Mouse (Mus musculus): ENCODE results near the gene Dyx1c1. TPM values are rescaled to one million over a fixed set of nuclear protein-coding genes. Genes with fewer than 3 reads are reported as not detected.

Gene Dyx1c1
- total RNA-seq, 1 experiment, result 1.2 TPM

- no peaks in the 10 kb centered on the region for H3K36me3 ChIP-seq (ENCODE audit: control insufficient read depth, insufficient read depth, low read length, poor library complexity, severe bottlenecking)
- no peak for TF ChIP-seq ZC3H11A (IDR thresholded peaks at IDR 0.05; ENCODE audit: borderline replicate concordance, low read depth, low read length)
- no peak for TF ChIP-seq ZNF384 (IDR thresholded peaks at IDR 0.05; ENCODE audit: low read depth, low read length)
- no peak for TF ChIP-seq MAFK (IDR thresholded peaks at IDR 0.05; ENCODE audit: insufficient read depth, low read depth, low read length)
- no peak for TF ChIP-seq HCFC1 (IDR thresholded peaks at IDR 0.05; ENCODE audit: borderline replicate concordance, insufficient read depth, low read length)
- no peak for TF ChIP-seq CHD2 (IDR thresholded peaks at IDR 0.05; ENCODE audit: low read depth, low read length)
- peak overlapping the region; percentile 10; the same call in 1 of the 2 replicates for H3K9ac ChIP-seq (ENCODE audit: insufficient read depth, low read depth, low read length, poor library complexity, severe bottlenecking)
- H3K9me3 ChIP-seq (ENCODE audit: control insufficient read depth, insufficient read depth, low read depth, low read length), result no peaks in the 10 kb centered on the region
- H3K27ac ChIP-seq (ENCODE audit: insufficient read depth, low read depth, low read length, poor library complexity, severe bottlenecking), result no peak overlapping the region; the same call in 1 of the 2 replicates
- no peak for DNase-seq (ENCODE audit: low read depth, low spot score)
- peak overlapping the region; percentile 15 to 32; a peak in 3 of 4 replicates for H3K4me3 ChIP-seq (ENCODE audit: insufficient read depth in 1 of 2, low read depth in 1 of 2, low read length in 2 of 2, poor library complexity in 1 of 2, severe bottlenecking in 1 of 2)
- H3K4me1 ChIP-seq (ENCODE audit: control insufficient read depth in 2 of 2, insufficient read depth in 2 of 2, low read length in 2 of 2, poor library complexity in 1 of 2), result peaks cover 5% of the 10 kb centered on the region in 2 experiments; a peak in 3 of 4 replicates
- in situ Hi-C loops (cut with MboI; ENCODE audit: low sequenced_read_pairs in 2 of 2, unreplicated experiment in 2 of 2), result no loop called here
Observed at GRCm38 (mm10) chr9:72961959-72962358, 3.4 kb downstream of the Dyx1c1 start.

DNA sequence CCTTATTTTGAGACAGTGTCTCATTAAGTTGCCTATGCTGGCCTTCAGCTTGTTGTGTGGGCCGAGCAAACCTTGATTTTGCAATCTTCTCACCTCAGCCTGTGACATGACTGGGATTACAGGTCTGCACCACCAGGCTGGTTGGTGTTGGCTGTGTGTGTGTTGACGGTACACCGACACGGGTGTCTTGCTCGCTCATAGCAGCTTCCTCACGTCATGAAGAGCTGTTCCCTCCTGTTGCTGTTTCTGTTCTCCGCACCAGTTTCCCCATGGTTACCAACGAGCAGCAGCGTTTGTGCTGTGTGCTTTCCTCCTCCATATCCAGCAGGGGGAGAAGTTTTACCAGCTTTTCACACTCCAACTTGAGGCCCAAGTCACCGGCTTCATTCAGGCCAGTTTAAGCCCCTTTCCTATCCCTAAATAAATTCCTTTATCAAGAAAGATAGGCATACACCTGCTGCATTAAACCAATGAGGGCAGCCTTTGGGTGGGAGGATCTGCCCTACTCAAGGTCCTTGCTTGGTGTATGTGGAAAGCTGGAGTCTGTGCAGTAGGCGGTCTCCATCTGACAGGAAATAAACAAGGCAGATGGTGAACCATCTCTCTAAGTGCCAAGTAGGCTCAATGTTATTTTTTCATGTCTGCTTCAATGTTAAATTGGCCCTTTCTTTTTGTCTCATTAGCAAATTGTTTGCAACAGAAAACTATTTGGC lies 9.9 kb downstream of the Dyx1c1 start:
- H3K27ac ChIP-seq (ENCODE audit: insufficient read depth, low read depth, low read length, poor library complexity, severe bottlenecking), result no peak overlapping the region
- no peaks in the 10 kb centered on the region for H3K36me3 ChIP-seq (ENCODE audit: control insufficient read depth, insufficient read depth, low read length, poor library complexity, severe bottlenecking)
- H3K4me1 ChIP-seq (ENCODE audit: control insufficient read depth in 2 of 2, insufficient read depth in 2 of 2, low read length in 2 of 2, poor library complexity in 1 of 2), result peaks cover 0 to 2% of the 10 kb centered on the region in 2 experiments; a peak in 1 of 4 replicates
- H3K4me3 ChIP-seq (ENCODE audit: insufficient read depth in 1 of 2, low read depth in 1 of 2, low read length in 2 of 2, poor library complexity in 1 of 2, severe bottlenecking in 1 of 2), result no peak overlapping the region
- TF ChIP-seq CHD2 (IDR thresholded peaks at IDR 0.05; ENCODE audit: low read depth, low read length) (no peak), MAFK (IDR thresholded peaks at IDR 0.05; ENCODE audit: insufficient read depth, low read depth, low read length) (no peak), ZC3H11A (IDR thresholded peaks at IDR 0.05; ENCODE audit: borderline replicate concordance, low read depth, low read length) (peak; percentile 47; the same call in 1 of the 2 replicates)
- H3K9me3 ChIP-seq (ENCODE audit: control insufficient read depth, insufficient read depth, low read depth, low read length), result no peaks in the 10 kb centered on the region
- in situ Hi-C loops (cut with MboI; ENCODE audit: low sequenced_read_pairs in 2 of 2, unreplicated experiment in 2 of 2), result no loop called here
- peak; percentile 45 for DNase-seq (ENCODE audit: low read depth, low spot score)
- no peak overlapping the region for H3K9ac ChIP-seq (ENCODE audit: insufficient read depth, low read depth, low read length, poor library complexity, severe bottlenecking)

- TF ChIP-seq HCFC1 (IDR thresholded peaks at IDR 0.05; ENCODE audit: borderline replicate concordance, insufficient read depth, low read length) (no peak), ZC3H11A (IDR thresholded peaks at IDR 0.05; ENCODE audit: borderline replicate concordance, low read depth, low read length) (no peak; the same call in 1 of the 2 replicates), MAFK (IDR thresholded peaks at IDR 0.05; ENCODE audit: insufficient read depth, low read depth, low read length) (no peak), ZNF384 (IDR thresholded peaks at IDR 0.05; ENCODE audit: low read depth, low read length) (no peak), CHD2 (IDR thresholded peaks at IDR 0.05; ENCODE audit: low read depth, low read length) (no peak)
- in situ Hi-C loops (cut with MboI; ENCODE audit: low sequenced_read_pairs in 2 of 2, unreplicated experiment in 2 of 2), result no loop called here
- no peaks in the 10 kb centered on the region for H3K9me3 ChIP-seq (ENCODE audit: control insufficient read depth, insufficient read depth, low read depth, low read length)
- DNase-seq (ENCODE audit: low read depth, low spot score), result peak; percentile 49
- H3K27ac ChIP-seq (ENCODE audit: insufficient read depth, low read depth, low read length, poor library complexity, severe bottlenecking), result no peak overlapping the region
- peaks cover 0 to 2% of the 10 kb centered on the region in 2 experiments; a peak in 1 of 4 replicates for H3K4me1 ChIP-seq (ENCODE audit: control insufficient read depth in 2 of 2, insufficient read depth in 2 of 2, low read length in 2 of 2, poor library complexity in 1 of 2)
- H3K9ac ChIP-seq (ENCODE audit: insufficient read depth, low read depth, low read length, poor library complexity, severe bottlenecking), result no peak overlapping the region
- no peaks in the 10 kb centered on the region for H3K36me3 ChIP-seq (ENCODE audit: control insufficient read depth, insufficient read depth, low read length, poor library complexity, severe bottlenecking)
- H3K4me3 ChIP-seq (ENCODE audit: insufficient read depth in 1 of 2, low read depth in 1 of 2, low read length in 2 of 2, poor library complexity in 1 of 2, severe bottlenecking in 1 of 2), result no peak overlapping the region
Observed at GRCm38 (mm10) chr9:72969874-72970273, 11.3 kb downstream of the Dyx1c1 start.

- Histone ChIP-seq H3K36me3 (ENCODE audit: control insufficient read depth, insufficient read depth, low read length, poor library complexity, severe bottlenecking) (no peaks in the 10 kb centered on the region), H3K9me3 (ENCODE audit: control insufficient read depth, insufficient read depth, low read depth, low read length) (no peaks in the 10 kb centered on the region), H3K9ac (ENCODE audit: insufficient read depth, low read depth, low read length, poor library complexity, severe bottlenecking) (no peak overlapping the region), H3K4me1 (ENCODE audit: control insufficient read depth in 2 of 2, insufficient read depth in 2 of 2, low read length in 2 of 2, poor library complexity in 1 of 2) (peaks cover 0 to 2% of the 10 kb centered on the region in 2 experiments; a peak in 1 of 4 replicates), H3K4me3 (ENCODE audit: insufficient read depth in 1 of 2, low read depth in 1 of 2, low read length in 2 of 2, poor library complexity in 1 of 2, severe bottlenecking in 1 of 2) (no peak overlapping the region), H3K27ac (ENCODE audit: insufficient read depth, low read depth, low read length, poor library complexity, severe bottlenecking) (no peak overlapping the region)
- in situ Hi-C loops (cut with MboI; ENCODE audit: low sequenced_read_pairs in 2 of 2, unreplicated experiment in 2 of 2), result no loop called here
- DNase-seq (ENCODE audit: low read depth, low spot score), result no peak
- TF ChIP-seq ZC3H11A (IDR thresholded peaks at IDR 0.05; ENCODE audit: borderline replicate concordance, low read depth, low read length) (no peak), ZNF384 (IDR thresholded peaks at IDR 0.05; ENCODE audit: low read depth, low read length) (no peak), MAFK (IDR thresholded peaks at IDR 0.05; ENCODE audit: insufficient read depth, low read depth, low read length) (no peak), HCFC1 (IDR thresholded peaks at IDR 0.05; ENCODE audit: borderline replicate concordance, insufficient read depth, low read length) (no peak), CHD2 (IDR thresholded peaks at IDR 0.05; ENCODE audit: low read depth, low read length) (no peak)
Observed at GRCm38 (mm10) chr9:72972435-72972834, 13.8 kb downstream of the Dyx1c1 start.

Measured in ES-E14 (cell line).